Mouse (Mus musculus): ENCODE measurements at regions not wholly inside any gene's neighbourhood (a gene's known extent, or its start where the extent isn't known, plus 50 kb on each side); places are given as distances from the start of the nearest gene placed in this dataset.
A peak's percentile ranks its signal among the peaks of the same experiment; 100 is the strongest.

DNA sequence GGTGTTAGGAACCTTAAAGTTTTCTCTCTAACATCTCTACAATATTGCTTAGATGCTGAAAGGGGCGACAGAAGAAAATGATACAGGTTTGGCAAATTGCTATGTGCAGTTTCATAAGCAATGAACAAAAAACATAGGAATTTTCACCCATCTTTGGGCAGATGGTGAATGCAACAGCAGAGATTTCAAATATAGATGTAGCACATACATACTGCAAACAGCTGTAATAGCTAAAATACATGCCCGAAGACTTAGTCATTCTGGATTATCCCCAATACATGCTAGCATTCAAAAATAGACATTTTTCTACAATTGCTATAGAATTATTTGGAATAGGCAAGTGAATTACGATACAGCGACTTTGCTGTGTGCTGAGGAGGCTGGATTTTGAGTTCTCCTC lies 544.1 kb downstream of the D3Ertd751e start:
- no peak for TF ChIP-seq GATA4 (IDR thresholded peaks at IDR 0.05; ENCODE audit: insufficient replicate concordance, low read length)

DNA sequence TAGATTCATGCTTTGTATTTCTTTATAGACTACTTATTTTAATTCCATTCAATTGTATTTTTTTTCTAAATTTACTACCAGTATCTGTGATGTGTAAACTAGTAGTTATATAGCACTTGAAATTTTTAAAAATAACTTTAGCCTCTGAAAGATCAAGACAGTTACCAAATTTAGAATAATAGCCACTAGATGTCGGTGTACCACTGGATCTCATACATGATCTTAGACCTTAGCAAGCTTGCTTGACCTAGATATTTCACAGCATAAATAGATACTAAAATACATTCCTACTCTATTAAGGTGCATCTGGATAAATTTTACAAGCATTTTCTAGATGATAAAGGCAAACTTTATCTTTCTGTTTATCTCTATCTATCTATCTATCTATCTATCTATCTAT lies 570.0 kb downstream of the D3Ertd751e start:
- TF ChIP-seq GATA4 (IDR thresholded peaks at IDR 0.05; ENCODE audit: insufficient replicate concordance, low read length), result no peak

DNA sequence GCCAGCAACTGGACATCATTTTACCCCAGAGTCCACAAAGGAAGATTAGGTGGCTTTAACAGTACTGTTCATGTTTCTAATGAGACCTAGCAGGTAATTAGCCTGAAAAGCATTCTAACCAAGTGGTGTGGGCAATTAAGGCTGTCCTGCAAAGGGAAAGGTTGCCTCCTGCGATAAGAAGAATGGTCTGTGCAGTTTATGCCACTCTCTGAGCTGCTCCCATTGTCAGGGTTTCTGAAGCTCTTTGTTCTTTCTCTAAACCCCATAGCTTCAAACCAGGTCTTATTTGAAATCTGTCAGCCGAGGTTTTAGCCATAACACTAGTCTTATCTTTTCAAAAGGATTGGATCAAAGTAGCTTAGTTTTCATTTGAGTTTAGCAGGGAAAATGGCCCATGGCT lies 585.3 kb downstream of the D3Ertd751e start:
- TF ChIP-seq GATA4 (IDR thresholded peaks at IDR 0.05; ENCODE audit: insufficient replicate concordance, low read length), result no peak

DNA sequence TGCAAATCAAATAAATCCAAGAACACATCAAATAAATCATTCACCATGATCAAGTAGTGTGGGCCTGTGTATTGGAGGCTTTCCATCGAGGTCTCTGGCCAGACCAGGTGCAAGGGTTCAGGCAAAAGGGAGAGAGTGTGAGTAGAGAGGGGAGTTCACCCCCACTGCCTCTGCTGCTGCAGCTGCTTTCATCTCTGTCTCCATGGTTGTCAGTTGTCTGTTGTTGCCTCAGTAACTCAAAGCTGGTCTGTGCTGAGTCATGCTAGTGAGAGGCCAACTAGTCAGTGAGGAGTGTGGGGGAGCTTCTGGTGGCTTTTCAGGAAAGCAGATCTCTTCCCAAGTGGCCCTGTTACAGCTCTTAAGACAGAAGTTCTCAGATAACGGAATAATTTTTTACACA lies 600.4 kb downstream of the D3Ertd751e start:
- no peak for TF ChIP-seq GATA4 (IDR thresholded peaks at IDR 0.05; ENCODE audit: insufficient replicate concordance, low read length)

DNA sequence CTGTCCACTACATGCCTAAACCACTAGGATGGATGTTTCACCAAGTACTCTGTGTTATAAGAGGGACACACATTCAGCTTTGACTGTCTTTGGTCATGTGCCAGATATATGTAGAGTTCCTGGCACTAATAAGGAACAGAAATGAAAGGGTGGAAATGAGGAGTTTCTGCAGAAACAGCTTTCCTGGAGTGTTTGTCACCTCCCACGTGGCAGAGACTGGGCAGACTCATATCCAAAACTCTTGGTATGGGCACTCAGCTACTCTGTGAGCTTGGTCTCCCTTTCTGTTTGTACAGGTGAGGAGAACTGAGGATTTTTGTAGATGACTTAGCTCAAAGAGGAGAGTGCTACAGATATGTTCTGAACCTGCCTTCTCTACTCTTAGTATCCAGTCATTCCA lies 634.4 kb downstream of the D3Ertd751e start:
- no peak for TF ChIP-seq GATA4 (IDR thresholded peaks at IDR 0.05; ENCODE audit: insufficient replicate concordance, low read length)

DNA sequence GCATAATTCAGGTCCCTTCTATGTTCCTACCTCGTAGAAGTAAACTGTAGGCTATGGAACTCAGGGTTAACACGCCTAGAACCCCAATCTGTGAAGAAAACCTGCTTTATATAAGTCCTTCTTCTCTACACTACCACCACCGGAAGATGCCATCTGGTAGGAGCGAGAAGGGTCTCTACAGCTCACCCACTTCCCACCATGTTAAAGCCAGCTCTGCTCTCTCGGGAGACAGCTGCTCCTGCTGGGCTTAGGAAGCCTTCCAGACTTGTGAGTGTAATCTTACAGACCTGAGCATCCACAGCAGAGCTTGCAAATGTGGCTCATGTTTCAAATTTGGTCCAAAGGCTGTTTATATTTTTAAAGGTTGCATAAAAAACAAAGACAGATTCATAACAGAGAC lies 639.7 kb downstream of the D3Ertd751e start:
- TF ChIP-seq GATA4 (IDR thresholded peaks at IDR 0.05; ENCODE audit: insufficient replicate concordance, low read length), result no peak

DNA sequence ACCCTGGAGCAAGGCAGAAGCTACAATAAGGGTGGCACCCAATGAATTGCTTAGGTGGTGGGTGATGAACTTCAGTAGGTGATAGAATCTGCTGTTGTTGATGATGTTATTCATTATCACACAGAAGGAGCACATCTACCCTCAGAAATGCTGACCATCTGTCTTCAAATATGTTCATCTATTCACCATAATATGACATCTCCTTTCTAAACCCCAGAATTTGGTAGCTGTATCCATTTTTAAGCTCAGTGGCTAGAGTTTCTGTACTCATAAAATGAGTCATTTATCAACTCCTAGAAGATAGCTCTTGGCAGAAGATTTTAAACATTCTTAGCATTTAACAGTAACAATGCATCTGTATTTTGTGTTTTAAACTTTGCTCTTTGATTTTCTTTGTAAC lies 660.3 kb downstream of the D3Ertd751e start:
- no peak for TF ChIP-seq GATA4 (IDR thresholded peaks at IDR 0.05; ENCODE audit: insufficient replicate concordance, low read length)

DNA sequence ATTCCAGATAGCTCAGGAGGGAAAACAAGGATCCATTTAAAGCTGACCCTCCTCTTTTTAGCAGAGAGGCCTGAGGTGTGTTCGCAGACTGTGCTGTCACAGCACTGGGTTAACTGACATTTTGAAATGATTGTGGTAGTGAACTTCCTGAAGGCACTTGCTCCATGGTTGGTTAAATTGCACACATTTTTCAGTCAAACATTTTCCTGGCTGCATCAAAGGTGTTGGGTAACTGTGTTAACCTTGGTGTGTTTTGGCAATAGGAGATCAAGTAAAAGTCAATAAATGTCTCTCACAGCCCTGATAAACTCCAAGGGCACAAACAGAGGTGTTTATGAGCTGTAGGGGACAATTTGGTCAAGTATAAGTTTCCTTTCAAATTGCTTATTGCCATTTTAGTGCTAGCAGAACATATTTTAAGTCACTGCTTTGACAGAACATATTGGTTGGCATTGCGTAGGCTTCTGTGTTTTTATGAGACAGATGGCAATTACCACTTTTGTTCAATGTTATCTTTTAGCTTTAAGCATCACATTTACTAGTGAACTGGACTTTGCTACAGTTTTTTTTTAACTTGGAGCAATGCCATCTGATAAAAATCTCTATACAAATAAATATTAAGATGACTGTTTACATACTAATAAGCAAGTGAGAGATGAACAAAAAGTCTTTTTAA lies 666.7 kb downstream of the D3Ertd751e start:
- TF ChIP-seq GATA4 (IDR thresholded peaks at IDR 0.05; ENCODE audit: insufficient replicate concordance, low read length), result peak; percentile 86

DNA sequence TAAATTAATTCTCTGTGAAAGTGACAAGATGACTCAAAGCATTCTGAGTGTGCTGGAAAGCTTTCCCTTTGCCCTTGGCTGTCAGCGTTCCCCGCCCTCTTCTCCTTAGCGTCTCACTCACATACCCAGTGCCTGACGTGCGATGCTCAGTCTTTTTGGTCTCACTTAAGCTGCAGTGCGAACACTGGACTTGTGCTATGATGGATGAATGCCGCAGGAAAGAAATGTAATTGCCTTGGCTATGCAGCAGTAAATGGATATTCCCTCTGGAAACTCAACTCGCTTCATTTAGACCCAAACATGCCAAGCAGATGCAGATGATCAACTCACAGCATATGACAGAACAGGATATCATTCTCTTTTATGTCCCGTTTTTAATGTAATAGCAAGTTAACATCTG lies 685.0 kb downstream of the D3Ertd751e start:
- TF ChIP-seq GATA4 (IDR thresholded peaks at IDR 0.05; ENCODE audit: insufficient replicate concordance, low read length), result no peak

DNA sequence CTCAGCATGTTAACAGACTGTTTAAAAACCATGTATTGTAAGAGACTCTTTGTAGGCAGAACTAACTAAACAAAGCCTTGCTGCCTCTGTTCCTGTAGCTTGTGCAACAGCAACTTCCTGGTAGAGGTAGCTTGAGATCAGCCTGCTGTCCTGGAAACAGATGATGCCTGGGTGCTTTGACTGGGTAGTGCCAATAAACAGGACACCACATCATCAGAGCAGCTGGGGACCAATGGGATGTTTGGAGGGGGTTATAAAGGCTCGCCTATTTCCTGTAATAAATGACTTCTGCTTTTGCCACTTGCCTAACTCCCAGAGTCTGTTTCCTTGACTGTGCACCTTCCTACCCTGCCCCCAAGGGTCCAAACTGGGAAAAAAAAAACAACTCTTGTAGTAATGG lies 707.2 kb downstream of the D3Ertd751e start:
- TF ChIP-seq GATA4 (IDR thresholded peaks at IDR 0.05; ENCODE audit: insufficient replicate concordance, low read length), result no peak

DNA sequence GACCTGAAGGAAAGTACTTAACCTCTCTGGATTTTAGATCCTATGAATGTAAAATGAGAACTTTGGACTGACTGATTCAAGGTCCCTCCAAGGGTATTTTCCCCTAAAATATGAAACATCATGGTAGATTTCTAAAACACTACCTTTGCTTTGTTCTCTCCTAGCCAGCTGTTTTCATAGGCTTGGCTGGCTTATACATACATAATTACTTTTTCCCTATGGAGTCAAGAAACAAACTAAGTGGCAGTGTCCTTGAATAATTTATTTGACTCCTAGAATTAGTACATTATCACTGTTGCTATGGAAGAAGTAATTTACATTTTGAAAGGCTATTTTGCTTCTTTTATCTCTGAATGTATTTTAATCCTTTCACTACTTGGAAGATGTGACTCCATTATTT lies 721.9 kb downstream of the D3Ertd751e start:
- TF ChIP-seq GATA4 (IDR thresholded peaks at IDR 0.05; ENCODE audit: insufficient replicate concordance, low read length), result no peak

DNA sequence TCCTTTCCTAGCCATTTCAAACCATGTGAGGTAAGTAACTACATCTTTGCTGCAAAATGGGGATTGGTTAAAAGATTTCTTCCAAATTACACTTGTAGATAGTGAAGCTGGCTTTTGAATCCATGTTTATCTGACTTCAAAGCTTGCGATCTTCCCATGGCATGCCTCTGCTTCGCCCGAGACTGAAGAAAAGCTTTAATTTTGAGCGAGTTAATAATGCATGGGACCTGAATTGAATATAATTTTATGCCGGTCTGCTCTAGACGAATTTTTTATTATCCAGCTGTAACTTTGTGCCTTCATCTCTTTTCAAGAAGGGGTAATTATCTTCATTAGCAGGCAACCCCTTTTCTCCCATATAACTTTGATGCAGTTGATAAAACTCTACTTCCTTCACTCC lies 724.7 kb downstream of the D3Ertd751e start:
- no peak for TF ChIP-seq GATA4 (IDR thresholded peaks at IDR 0.05; ENCODE audit: insufficient replicate concordance, low read length)

DNA sequence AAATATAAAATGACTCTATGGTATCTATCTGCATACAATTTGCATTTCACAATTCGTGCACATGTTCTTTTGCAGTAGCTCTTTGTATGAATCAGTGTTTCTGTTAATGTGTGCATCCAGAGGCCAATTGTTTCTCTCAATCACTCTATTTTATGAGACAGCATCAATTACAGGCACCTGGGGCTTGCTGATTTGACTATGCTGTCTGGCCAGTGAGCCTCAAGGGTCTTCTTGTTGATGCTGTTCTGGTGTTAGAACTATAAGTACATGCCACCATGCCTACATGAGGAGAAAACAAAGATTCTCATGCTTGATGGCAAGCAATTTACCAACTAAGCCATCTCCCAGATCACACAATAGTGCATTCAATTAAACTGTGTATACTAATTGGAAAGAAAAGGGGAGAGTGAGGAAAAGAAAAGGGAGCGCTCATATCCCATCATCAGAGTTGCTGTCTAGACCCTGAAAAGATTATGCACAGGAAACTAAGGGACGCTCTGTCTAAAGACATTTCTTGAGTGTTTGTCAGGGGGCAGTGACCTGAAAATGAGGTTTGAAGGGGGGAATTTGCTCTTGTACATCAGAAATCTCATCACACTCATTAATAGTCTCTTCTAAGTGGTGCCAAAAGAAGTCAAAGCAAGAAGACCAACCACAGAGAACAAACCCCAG lies 772.6 kb downstream of the D3Ertd751e start:
- TF ChIP-seq GATA4 (IDR thresholded peaks at IDR 0.05; ENCODE audit: insufficient replicate concordance, low read length), result no peak

DNA sequence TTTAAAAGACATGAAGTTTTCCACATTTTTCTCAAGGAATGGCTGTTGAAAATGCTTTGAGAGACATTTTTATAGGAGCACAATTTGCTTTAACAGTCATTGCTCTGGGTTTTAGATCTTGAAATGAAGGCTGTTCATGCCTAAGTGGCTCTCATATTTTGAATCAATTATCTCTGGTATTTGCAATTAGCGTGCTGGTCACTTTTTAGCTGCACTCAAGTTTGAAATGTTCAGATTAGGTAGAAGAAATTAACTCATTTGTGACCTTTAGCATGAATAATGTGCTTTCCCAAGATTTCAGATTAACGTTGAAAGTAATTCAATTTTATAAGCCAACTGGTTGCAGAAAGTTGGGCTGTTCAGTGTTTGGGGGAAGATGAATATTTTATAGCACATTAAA lies 773.9 kb downstream of the D3Ertd751e start:
- TF ChIP-seq GATA4 (IDR thresholded peaks at IDR 0.05; ENCODE audit: insufficient replicate concordance, low read length), result no peak

DNA sequence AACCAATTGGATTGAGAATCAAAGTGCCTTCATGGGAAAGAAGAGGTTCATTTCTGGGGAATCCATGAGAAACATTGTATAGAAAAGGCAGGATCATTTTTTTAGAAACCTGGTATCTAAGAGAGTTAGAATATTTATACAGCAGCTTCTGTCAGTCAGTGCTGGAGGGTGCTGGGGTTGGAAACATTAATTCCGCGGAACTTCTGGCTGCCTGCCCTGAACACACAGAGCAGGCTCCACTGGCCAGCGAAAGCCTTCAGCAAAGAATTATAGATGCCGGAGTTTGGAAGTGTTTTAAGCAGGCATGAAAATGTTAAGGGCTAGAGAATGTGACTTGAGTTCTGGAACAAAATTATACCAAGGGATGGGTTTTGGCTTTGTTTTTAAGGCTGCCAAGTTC lies 789.0 kb downstream of the D3Ertd751e start:
- no peak for TF ChIP-seq GATA4 (IDR thresholded peaks at IDR 0.05; ENCODE audit: insufficient replicate concordance, low read length)

DNA sequence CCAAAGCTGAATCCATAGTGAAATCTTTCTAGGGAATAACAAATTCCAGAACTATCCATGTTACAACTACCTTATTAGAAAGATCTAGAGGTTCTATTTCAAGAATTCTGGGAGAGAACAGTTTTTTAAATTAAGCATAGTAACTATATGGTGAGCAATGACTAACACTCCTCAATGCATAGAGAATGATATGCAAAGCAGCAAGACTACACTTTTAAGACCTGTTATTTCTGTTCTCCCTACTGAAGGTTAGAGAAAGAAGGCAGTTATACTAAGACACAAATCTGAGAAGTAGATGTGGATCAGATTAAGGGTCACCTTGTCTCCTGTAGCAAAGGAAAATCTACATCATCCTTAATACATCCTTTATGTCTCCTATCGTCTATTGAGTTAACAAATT lies 824.3 kb downstream of the D3Ertd751e start:
- no peak for TF ChIP-seq GATA4 (IDR thresholded peaks at IDR 0.05; ENCODE audit: insufficient replicate concordance, low read length)
